In genomic region chr7:59767325-59767724, GRCm38 (mm10) we compare ENCODE assay signal across 7 mouse cellular contexts.
DNase-seq lines count a peak whose midpoint lies in the region.
"Not testable (repeated sequence)": the region's sequence is repeated elsewhere in the genome, so short reads cannot be mapped to it uniquely, and the experiment has no call there.

No protein-coding gene starts in this region.

- intact Hi-C loops in gastrocnemius, postnatal 14 days (cut with DNase I; ENCODE audit: low total_unique reads) = not testable (repeated sequence)

- DNase-seq in adrenal gland, postnatal 14 days = peak; percentile 6
- DNase-seq in gastrocnemius, postnatal 14 days = peak; percentile 3
- DNase-seq in heart, postnatal 4 days = peak; percentile 9
- peak; percentile 1 to 10 for DNase-seq in layer of hippocampus, postnatal 10 days (ENCODE audit: low spot score in 2 of 2)
- peak; percentile 0 for DNase-seq in mesoderm, embryonic 11.5 days (ENCODE audit: low read depth, low spot score)
- DNase-seq in spleen, postnatal 4 days (ENCODE audit: low spot score in 2 of 2) = peak; percentile 20 to 68
- peak; percentile 4 for DNase-seq in thymus, postnatal 4 days

Comparison
In these comparisons a context has a peak if more than half of its experiments do, and no peak if none do; other contexts are left out.
1. Peak in every context shown above with its lines: DNase-seq.